Mouse (Mus musculus) ES-Bruce4 (cell line): ENCODE results near the gene Echdc2. TPM values are rescaled to one million over a fixed set of nuclear protein-coding genes. Genes with fewer than 3 reads are reported as not detected.
"Not testable (repeated sequence)": the region's sequence is repeated elsewhere in the genome, so short reads cannot be mapped to it uniquely, and the experiment has no call there.

Source experiments
- H3K27ac ChIP-seq: 2 replicates; pipeline ENCODE4 v1.5.1; 2012; ENCODE audit warnings: low read length, inconsistent platforms; ENCODE audit not compliant: insufficient read depth
- H3K27me3 ChIP-seq: 2 replicates; pipeline ENCODE4 v1.6.1; 2012; ENCODE audit warnings: mild to moderate bottlenecking, low read length, inconsistent platforms; ENCODE audit not compliant: control insufficient read depth, poor library complexity, insufficient read depth, severe bottlenecking
- H3K36me3 ChIP-seq: 2 replicates; pipeline ENCODE4 v1.6.1; 2012; ENCODE audit warnings: inconsistent platforms, mild to moderate bottlenecking, low read length, moderate library complexity; ENCODE audit not compliant: control insufficient read depth, poor library complexity, insufficient read depth, severe bottlenecking
- H3K4me1 ChIP-seq: one replicate; pipeline ENCODE4 v1.8.1; 2011; ENCODE audit warnings: low read length; ENCODE audit not compliant: control insufficient read depth, insufficient read depth
- H3K4me3 ChIP-seq: 2 replicates; pipeline ENCODE4 v1.5.1; 2011; ENCODE audit warnings: low read depth, mild to moderate bottlenecking, low read length
- H3K9ac ChIP-seq: 2 replicates; pipeline ENCODE4 v1.6.1; 2012; ENCODE audit warnings: low read depth, mild to moderate bottlenecking, inconsistent platforms; ENCODE audit not compliant: poor library complexity, severe bottlenecking
- H3K9me3 ChIP-seq: replicated peaks from 2 replicates; pipeline ENCODE4 v1.6.1; 2012; ENCODE audit warnings: mild to moderate bottlenecking, low read length, inconsistent platforms; ENCODE audit not compliant: control insufficient read depth, poor library complexity, insufficient read depth, severe bottlenecking
- CTCF ChIP-seq: IDR thresholded peaks from one replicate; pipeline ENCODE4 v1.8.1; 2011; ENCODE audit warnings: low read depth, low read length
- EP300 ChIP-seq: IDR thresholded peaks from 2 replicates; pipeline ENCODE4 v1.6.1; 2011; ENCODE audit warnings: low read depth, low read length; ENCODE audit not compliant: insufficient read depth
- POLR2A ChIP-seq: IDR thresholded peaks from one replicate; pipeline ENCODE4 v1.8.1; 2011; ENCODE audit warnings: low read length; ENCODE audit not compliant: insufficient read depth
- polyA plus RNA-seq: library from polyadenylated mRNA; stranded (reverse); fragments of >200 nt; gene quantifications from 2 replicates; pipeline ENCODE4 v1.2.4, GENCODE M21; 2011; ENCODE audit warnings: low read depth; ENCODE audit not compliant: missing spikeins, insufficient read depth, insufficient read length

The Echdc2 gene
- polyA plus RNA-seq, 1 experiment, result 52.8 TPM

GRCm38 (mm10) chr4:108143778-108144177 lies 21.5 kb upstream of the Echdc2 start:
- H3K4me3 ChIP-seq, result no peak overlapping the region
- peaks cover 12% of the 10 kb centered on the region for H3K9me3 ChIP-seq
- H3K27ac ChIP-seq, result no peak overlapping the region
- TF ChIP-seq EP300 (no peak), CTCF (no peak), POLR2A (no peak)
- peaks cover 3% of the 10 kb centered on the region for H3K4me1 ChIP-seq
- H3K9ac ChIP-seq, result no peak overlapping the region
- no peaks in the 10 kb centered on the region for H3K36me3 ChIP-seq
- no peaks in the 10 kb centered on the region for H3K27me3 ChIP-seq

- Histone ChIP-seq H3K27me3 (no peaks in the 10 kb centered on the region), H3K36me3 (no peaks in the 10 kb centered on the region), H3K4me3 (no peak within 1 kb of the TSS), H3K27ac (peak within 1 kb of the TSS; percentile 91), H3K9me3 (peaks cover 12% of the 10 kb centered on the region), H3K9ac (no peak within 1 kb of the TSS), H3K4me1 (peaks cover 3% of the 10 kb centered on the region)
- no peak for TF ChIP-seq CTCF
- TF ChIP-seq EP300, result no peak
- no peak for TF ChIP-seq POLR2A
These were observed 20.4 kb upstream of the Echdc2 start, which contains the start of gene Scp2 for GRCm38 (mm10) chr4:108144880-108145279. Scp2 (minus strand) TSS chr4:108144998.

DNA sequence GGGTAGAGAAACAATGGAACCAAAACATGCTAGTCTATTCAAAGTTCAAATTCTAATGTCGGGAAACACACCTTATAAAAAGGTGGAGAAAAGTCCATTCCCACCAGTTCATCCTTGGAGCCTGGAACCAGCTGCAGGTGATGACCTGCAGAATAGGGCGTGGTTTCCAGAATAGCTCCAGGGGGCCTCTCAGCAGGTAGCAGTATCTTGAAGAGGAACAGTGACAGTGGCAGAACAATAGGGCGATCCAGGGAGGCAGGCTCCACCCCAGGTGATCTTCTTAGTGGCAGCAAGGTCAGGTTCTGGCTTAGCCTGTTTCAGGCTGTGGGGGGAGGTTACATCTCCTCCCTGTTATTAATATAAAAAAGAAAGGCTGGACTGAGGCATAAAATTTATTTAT lies 19.7 kb upstream of the Echdc2 start:
- H3K27me3 ChIP-seq, H3K9ac ChIP-seq, H3K4me1 ChIP-seq, H3K4me3 ChIP-seq, H3K36me3 ChIP-seq: not testable (repeated sequence)
- TF ChIP-seq EP300, result peak; percentile 82
- H3K9me3 ChIP-seq, result peaks cover 12% of the 10 kb centered on the region
- peak overlapping the region; percentile 91 for H3K27ac ChIP-seq

DNA sequence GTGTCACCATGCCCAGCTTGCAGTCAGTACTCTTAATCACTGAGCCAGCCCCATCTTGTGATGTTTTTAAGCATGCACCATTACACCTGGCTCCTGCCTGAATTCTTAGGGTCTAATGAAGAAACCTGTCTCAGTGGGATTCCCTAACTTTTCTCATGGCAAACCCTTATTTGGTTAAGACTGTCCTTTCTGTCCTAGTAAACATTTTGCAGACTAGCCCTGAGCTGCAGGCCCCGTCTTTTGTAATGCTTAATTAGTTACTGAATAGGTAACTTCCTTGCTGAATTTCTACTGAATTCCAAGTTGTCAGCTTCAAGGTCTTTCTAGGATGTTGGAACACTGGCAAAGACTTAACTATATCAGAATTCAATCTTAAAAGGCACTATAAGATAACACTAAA lies 10.1 kb upstream of the Echdc2 start:
- not testable (repeated sequence) for H3K36me3 ChIP-seq, H3K27me3 ChIP-seq, H3K4me3 ChIP-seq, H3K27ac ChIP-seq, H3K9ac ChIP-seq, H3K4me1 ChIP-seq
- peaks cover 22% of the 10 kb centered on the region for H3K9me3 ChIP-seq

DNA sequence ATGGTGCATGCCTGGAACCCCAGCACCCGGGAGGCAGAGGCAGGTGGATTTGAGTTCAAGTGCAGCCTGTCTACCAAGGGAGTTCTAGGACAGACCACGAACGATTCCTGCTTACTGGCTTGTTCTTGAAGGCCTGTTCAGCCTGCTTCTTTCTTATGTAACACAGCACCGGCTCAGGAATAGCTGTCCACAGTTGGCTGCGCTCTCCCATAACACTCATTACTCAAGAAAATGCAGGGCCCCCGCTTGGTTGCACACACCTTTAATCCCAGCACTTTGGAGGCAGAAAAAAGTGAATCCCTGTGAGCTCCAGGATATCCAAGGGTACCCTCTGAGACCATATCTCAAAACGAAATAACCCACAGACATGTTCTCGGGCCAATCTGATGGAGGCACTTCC lies 3.3 kb upstream of the Echdc2 start:
- H3K4me1 ChIP-seq, result peaks cover 2% of the 10 kb centered on the region
- TF ChIP-seq POLR2A, result no peak
- H3K27ac ChIP-seq, result no peak overlapping the region
- no peaks in the 10 kb centered on the region for H3K36me3 ChIP-seq
- no peaks in the 10 kb centered on the region for H3K27me3 ChIP-seq
- H3K9ac ChIP-seq, result no peak overlapping the region
- H3K4me3 ChIP-seq, result no peak overlapping the region
- H3K9me3 ChIP-seq, result peaks cover 8% of the 10 kb centered on the region

- Histone ChIP-seq H3K36me3 (no peaks in the 10 kb centered on the region; the same call in 1 of the 2 replicates), H3K27me3 (no peaks in the 10 kb centered on the region), H3K4me3 (no peak overlapping the region), H3K9ac (no peak overlapping the region), H3K27ac (peak overlapping the region; percentile 4; the same call in 1 of the 2 replicates), H3K9me3 (peaks cover 3% of the 10 kb centered on the region; the same call in 1 of the 2 replicates), H3K4me1 (peaks cover 2% of the 10 kb centered on the region)
- TF ChIP-seq CTCF (no peak), EP300 (0 out of 2 replicates have a peak, but pooled peaks have one; percentile 20)
These were observed 1.9 kb upstream of the Echdc2 start for GRCm38 (mm10) chr4:108163291-108163690.

DNA sequence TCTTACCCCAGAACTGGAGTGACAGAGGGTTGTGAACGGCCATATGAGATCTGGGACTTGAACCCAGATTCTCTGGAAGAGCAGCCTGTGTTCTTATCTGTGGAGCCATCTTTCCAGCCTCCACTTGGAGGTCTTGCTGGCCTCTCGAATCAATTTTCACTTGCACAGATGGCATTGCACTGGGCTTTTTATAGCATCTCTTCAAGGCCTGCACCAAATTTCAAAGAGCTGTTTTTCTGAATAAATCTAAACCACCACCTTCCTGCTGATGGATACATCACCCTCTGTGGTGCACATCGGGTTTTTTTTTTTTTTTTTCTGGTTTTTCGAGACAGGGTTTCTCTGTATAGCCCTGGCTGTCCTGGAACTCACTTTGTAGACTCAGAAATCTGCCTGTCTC lies 1.6 kb downstream of the Echdc2 start:
- Histone ChIP-seq H3K36me3 (peaks cover 8% of the 10 kb centered on the region), H3K9me3 (no peaks in the 10 kb centered on the region), H3K4me3 (no peak overlapping the region), H3K9ac (no peak overlapping the region), H3K27ac (no peak overlapping the region), H3K27me3 (no peaks in the 10 kb centered on the region), H3K4me1 (peaks cover 2% of the 10 kb centered on the region)
- TF ChIP-seq CTCF, result no peak
- no peak for TF ChIP-seq POLR2A
- no peak for TF ChIP-seq EP300
